Mouse (Mus musculus): Measurements from ENCODE around the gene Ssxb3. TPM values are rescaled to one million over a fixed set of nuclear protein-coding genes. Genes with fewer than 3 reads are reported as not detected.
"Not testable (repeated sequence)": the region's sequence is repeated elsewhere in the genome, so short reads cannot be mapped to it uniquely, and the experiment has no call there.

The Ssxb3 gene
- polyA plus RNA-seq (2015; fragmentation: Nextera tagmentation; extraction: Ambion mirVana) = not detected in 2 replicates

DNA sequence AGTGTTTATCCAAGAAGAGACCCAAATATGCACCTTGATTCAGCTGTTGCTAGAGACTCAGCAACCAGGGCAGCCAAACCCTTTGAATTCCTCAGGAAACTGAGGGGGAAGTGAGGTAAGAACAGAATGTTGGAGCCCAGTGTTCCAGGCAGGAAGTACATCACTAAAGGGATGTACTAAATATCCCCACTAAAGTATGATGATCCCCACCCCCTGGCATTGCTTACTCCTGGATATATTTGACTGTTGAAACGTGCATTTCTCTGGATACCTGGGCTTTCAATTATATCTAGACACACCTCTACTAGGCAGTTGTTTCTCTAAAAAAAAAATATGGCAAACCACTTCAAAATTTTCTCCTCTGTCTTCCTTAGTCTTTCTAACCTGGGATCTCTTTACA, at the start of gene Ssxb3:
Ssxb3 (minus strand) TSS at position 101 of the 400 bp plus-strand sequence.
- H3K4me3 ChIP-seq; H3K27ac ChIP-seq; H3K9ac ChIP-seq; H3K4me2 ChIP-seq; ATAC-seq (replicated peaks); H3K4me1 ChIP-seq; H3K36me3 ChIP-seq (replicated peaks); H3K27me3 ChIP-seq (replicated peaks); H3K9me3 ChIP-seq: not testable (repeated sequence)
- 26% methylated on average over 1 of the region's 1 CpGs for WGBS

DNA sequence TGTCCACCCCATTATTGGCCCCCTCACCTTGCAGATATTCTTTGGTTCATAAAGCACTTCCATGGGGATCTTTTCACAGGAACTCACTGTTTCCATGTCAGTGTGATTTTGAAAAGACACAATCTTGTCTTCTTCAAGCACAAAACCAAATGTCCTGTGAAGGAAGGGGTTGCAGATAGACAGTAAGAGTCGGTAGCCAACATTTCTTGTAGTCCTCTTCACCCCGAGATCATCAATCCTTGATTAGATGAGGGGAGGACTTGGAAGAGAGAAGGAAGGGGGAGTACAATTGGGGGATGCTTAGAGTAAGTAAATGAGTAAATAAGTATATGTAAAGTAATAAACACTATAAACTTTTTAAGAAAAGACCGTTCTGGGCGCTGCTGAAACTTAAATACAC, 43.5 kb downstream of the Ssxb3 start, which contains the start of gene Ssxb6:
Ssxb6 (minus strand) TSS at position 101 of the 400 bp plus-strand sequence.
- not testable (repeated sequence) for H3K9ac ChIP-seq; H3K27ac ChIP-seq; H3K27me3 ChIP-seq (replicated peaks); ATAC-seq (replicated peaks); H3K36me3 ChIP-seq (replicated peaks); H3K4me3 ChIP-seq; H3K9me3 ChIP-seq; H3K4me2 ChIP-seq; H3K4me1 ChIP-seq
- 73% methylated on average over 4 of the region's 4 CpGs for WGBS

Other genes starting within 250 kb of the Ssxb3 start
- gene Ssxb9, start 224.8 kb downstream of the Ssxb3 start, polyA plus RNA-seq (2015; fragmentation: Nextera tagmentation; extraction: Ambion mirVana) = not detected in 2 replicates
- not detected in 2 replicates for gene Ssxb1, start 178.5 kb downstream of the Ssxb3 start, polyA plus RNA-seq (2015; fragmentation: Nextera tagmentation; extraction: Ambion mirVana)
- not detected in 2 replicates for gene Ssxb2, start 130.1 kb downstream of the Ssxb3 start, polyA plus RNA-seq (2015; fragmentation: Nextera tagmentation; extraction: Ambion mirVana)
- gene Gm14459, start 66.9 kb downstream of the Ssxb3 start, polyA plus RNA-seq (2015; fragmentation: Nextera tagmentation; extraction: Ambion mirVana) = not detected in 2 replicates
- not detected in 2 replicates for gene Ssxb6, start 43.6 kb downstream of the Ssxb3 start, polyA plus RNA-seq (2015; fragmentation: Nextera tagmentation; extraction: Ambion mirVana)
- gene Ssxb8, start 99.0 kb upstream of the Ssxb3 start, polyA plus RNA-seq (2015; fragmentation: Nextera tagmentation; extraction: Ambion mirVana) = not detected in 2 replicates
- not detected in 2 replicates for gene Ssx9, start 156.6 kb upstream of the Ssxb3 start, polyA plus RNA-seq (2015; fragmentation: Nextera tagmentation; extraction: Ambion mirVana)
- gene Ssxb5, start 211.9 kb upstream of the Ssxb3 start, polyA plus RNA-seq (2015; fragmentation: Nextera tagmentation; extraction: Ambion mirVana) = not detected in 2 replicates